Mouse (Mus musculus): ENCODE measurements around the gene 4933417A18Rik. TPM values are rescaled to one million over a fixed set of nuclear protein-coding genes. Genes with fewer than 3 reads are reported as not detected.
"Not testable (repeated sequence)": the region's sequence is repeated elsewhere in the genome, so short reads cannot be mapped to it uniquely, and the experiment has no call there.

4933417A18Rik gene
- total RNA-seq, 4 experiments from 2014 or later, result not detected

- DNase-seq (ENCODE audit: low spot score in 2 of 2), result no peak
These were observed 49.6 kb downstream of the 4933417A18Rik start for GRCm38 (mm10) chr13:34973770-34974169.

GRCm38 (mm10) chr13:34976116-34976515, 51.9 kb downstream of the 4933417A18Rik start:
- DNase-seq (ENCODE audit: low spot score in 2 of 2), result no peak

GRCm38 (mm10) chr13:34977410-34977809, 53.2 kb downstream of the 4933417A18Rik start:
- DNase-seq (ENCODE audit: low spot score in 2 of 2), result no peak

GRCm38 (mm10) chr13:34978635-34979034, 54.4 kb downstream of the 4933417A18Rik start:
- DNase-seq (ENCODE audit: low spot score in 2 of 2), result not testable (repeated sequence)

- not testable (repeated sequence) for DNase-seq (ENCODE audit: low spot score in 2 of 2)
These were observed 59.3 kb downstream of the 4933417A18Rik start for GRCm38 (mm10) chr13:34983479-34983878.

- no peak for DNase-seq (ENCODE audit: low spot score in 2 of 2)
These were observed 67.5 kb downstream of the 4933417A18Rik start for GRCm38 (mm10) chr13:34991581-34992273.

GRCm38 (mm10) chr13:34993085-34993484, 68.9 kb downstream of the 4933417A18Rik start:
- no peak for DNase-seq (ENCODE audit: low spot score in 2 of 2)

GRCm38 (mm10) chr13:34993595-34993982, 69.4 kb downstream of the 4933417A18Rik start:
- DNase-seq (ENCODE audit: low spot score in 2 of 2), result peak in 1 of 2 experiments; percentile 10

GRCm38 (mm10) chr13:34993983-34994811, 70.0 kb downstream of the 4933417A18Rik start:
- DNase-seq (ENCODE audit: low spot score in 2 of 2), result peak; percentile 86 to 91

GRCm38 (mm10) chr13:34995925-34996324, 71.7 kb downstream of the 4933417A18Rik start:
- DNase-seq (ENCODE audit: low spot score in 2 of 2), result no peak

Other genes with a start within 250 kb of the 4933417A18Rik start
- not detected for gene Fam50b, start 189.6 kb upstream of the 4933417A18Rik start, total RNA-seq (2022)
- gene Prpf4b, start 49.1 kb upstream of the 4933417A18Rik start, total RNA-seq (2022), result 100 to 1,000 TPM in 1 of 4 experiments, 10 to 100 TPM in 3; 79.9 to 103 (median 87.0) TPM
- 1 to 10 TPM in 2 of 4 experiments, under 1 TPM in 2; 0.75 to 1.4 (median 1.1) TPM for gene Fam217a, start 99 bp upstream of the 4933417A18Rik start, total RNA-seq (2022)
- 1 to 10 TPM in 2 of 4 experiments, under 1 TPM in 2; 0.83 to 2.4 (median 1.3) TPM for gene Eci3, start 39.4 kb downstream of the 4933417A18Rik start, total RNA-seq (2022)
- 10 to 100 TPM; 47.5 to 66.6 (median 50.9) TPM for gene Eci2, start 102.7 kb downstream of the 4933417A18Rik start, total RNA-seq (2022)

Data from layer of hippocampus, adult 8-10 months (tissue).